Mouse (Mus musculus): Measurements from ENCODE around the gene Rnaseh2c.

- TF ChIP-seq EP300 (IDR thresholded peaks at IDR 0.05), result no peak
- TF ChIP-seq CTCF (IDR thresholded peaks at IDR 0.05), result no peak
Observed at GRCm38 (mm10) chr19:5636571-5637041, 34.9 kb downstream of the Rnaseh2c start.
